Comparison of ENCODE assay signal across 27 mouse cellular contexts in the genomic region with DNA sequence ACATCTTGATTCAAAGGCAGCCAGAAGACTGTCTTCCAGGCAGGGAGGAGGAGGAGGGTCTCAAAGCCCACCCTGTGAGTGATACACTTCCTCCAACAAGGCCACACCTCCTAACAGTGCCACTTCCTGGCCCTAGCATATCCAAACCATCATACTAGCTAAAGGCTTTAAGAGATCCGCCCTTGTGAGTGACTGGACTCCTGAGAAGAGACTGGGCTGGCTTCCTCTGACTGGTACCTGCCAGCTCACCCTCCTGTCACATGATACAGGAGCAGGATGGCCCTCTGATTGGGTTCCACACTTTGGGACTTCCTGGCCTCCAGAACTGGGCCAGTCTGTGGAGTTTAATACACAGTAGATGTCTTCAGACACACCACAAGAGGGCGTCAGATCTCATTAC. TPM values are rescaled to one million over a fixed set of nuclear protein-coding genes. Genes with fewer than 3 reads are reported as not detected.
DNase-seq lines count a peak whose midpoint lies in the region; ATAC-seq and TF ChIP-seq lines count a peak whose summit lies in the region.
"Had no signal": no experiment of that assay in that cellular context is flagged by ENCODE, and none has a peak within 500 bp of the region (broad histone marks: within the 10 kb centered on the region; RNA-seq: fewer than 3 reads in every experiment).

No protein-coding gene starts in this region.

- no peaks in the 10 kb centered on the region for H3K79me2 ChIP-seq in heart, adult 2 months (replicated peaks; ENCODE audit: control insufficient read depth, insufficient read depth, low read length)
- no peaks in the 10 kb centered on the region; the same call in 1 of the 2 replicates for H3K79me2 ChIP-seq in CH12.LX (replicated peaks; ENCODE audit: control insufficient read depth, extremely low read depth, insufficient read depth, poor library complexity, severe bottlenecking)

- intact Hi-C loops in heart, adult 2 months (cut with DNase I) = no loop called here
- intact Hi-C loops in heart, postnatal 10 days (cut with DNase I) = no loop called here

- no peak for TF ChIP-seq EP300 in heart, adult 2 months (IDR thresholded peaks at IDR 0.05; ENCODE audit: insufficient read depth, low read depth, low read length)
- TF ChIP-seq EP300 in lung, postnatal 0 days (IDR thresholded peaks at IDR 0.05) = no peak
- no peak for TF ChIP-seq EP300 in CH12.LX (IDR thresholded peaks at IDR 0.05; ENCODE audit: low read length)

- H3K4me1 ChIP-seq in heart, adult 2 months (ENCODE audit: control insufficient read depth, insufficient read depth, low read length) = peaks cover 50% of the 10 kb centered on the region
- H3K4me1 ChIP-seq in lung, postnatal 0 days (ENCODE audit: insufficient read depth, low read depth, low read length) = peaks cover 10% of the 10 kb centered on the region; the same call in 1 of the 2 replicates
- peaks cover 50 to 89% of the 10 kb centered on the region in 2 experiments for H3K4me1 ChIP-seq in CH12.LX (ENCODE audit: control insufficient read depth in 1 of 2, insufficient read depth in 2 of 2)

- peak; percentile 29 for TF ChIP-seq CTCF in heart, adult 2 months (IDR thresholded peaks at IDR 0.05)
- 0 out of 2 replicates have a peak, but pooled peaks have one; percentile 17 for TF ChIP-seq CTCF in lung, postnatal 0 days (IDR thresholded peaks at IDR 0.05)
- peak in 1 of 2 experiments; percentile 28; a peak in 2 of 4 replicates for TF ChIP-seq CTCF in CH12.LX (conservative IDR thresholded peaks at IDR 0.05 in 1 of 2, IDR thresholded peaks at IDR 0.05 in 1 of 2; ENCODE audit: low read depth in 2 of 2, low read length in 2 of 2)

- no peaks in the 10 kb centered on the region for H3K27me3 ChIP-seq in heart, adult 2 months (ENCODE audit: control insufficient read depth, insufficient read depth, low read length)
- no peaks in the 10 kb centered on the region for H3K27me3 ChIP-seq in lung, postnatal 0 days (replicated peaks; ENCODE audit: insufficient read depth, low read length)
- H3K27me3 ChIP-seq in CH12.LX (replicated peaks) = no peaks in the 10 kb centered on the region
- H3K27me3 ChIP-seq: heart, embryonic 13.5 days; limb, embryonic 13.5 days; liver, embryonic 12.5 days; neural tube, embryonic 12.5 days had no signal

- no peak overlapping the region for H3K4me2 ChIP-seq in lung, postnatal 0 days (replicated peaks; ENCODE audit: low read depth, low read length)
- H3K4me2 ChIP-seq in CH12.LX (ENCODE audit: insufficient read depth, low read depth, poor library complexity, severe bottlenecking) = no peak overlapping the region
- H3K4me2 ChIP-seq: heart, embryonic 13.5 days; limb, embryonic 13.5 days; liver, embryonic 12.5 days; neural tube, embryonic 12.5 days had no signal

- no peaks in the 10 kb centered on the region for H3K36me3 ChIP-seq in heart, adult 2 months (ENCODE audit: control insufficient read depth, insufficient read depth, low read length)
- no peaks in the 10 kb centered on the region for H3K36me3 ChIP-seq in lung, postnatal 0 days (ENCODE audit: insufficient read depth, low read length)
- peaks cover 0 to 46% of the 10 kb centered on the region in 2 experiments for H3K36me3 ChIP-seq in CH12.LX (replicated peaks in 1 of 2; ENCODE audit: control insufficient read depth in 1 of 2, insufficient read depth in 1 of 2, low read length in 1 of 2)
- H3K36me3 ChIP-seq: hindbrain, embryonic 10.5 days; limb, embryonic 13.5 days; neural tube, embryonic 12.5 days had no signal

- no peak overlapping the region for H3K9ac ChIP-seq in heart, adult 2 months (ENCODE audit: low read depth, low read length)
- H3K9ac ChIP-seq in lung, postnatal 0 days (replicated peaks; ENCODE audit: low read depth) = no peak overlapping the region
- H3K9ac ChIP-seq in CH12.LX (ENCODE audit: insufficient read depth, low read depth) = no peak overlapping the region
- H3K9ac ChIP-seq: heart, embryonic 13.5 days; limb, embryonic 13.5 days; liver, embryonic 12.5 days; neural tube, embryonic 12.5 days had no signal

- WGBS in heart, adult 2 months = 75% methylated on average over 2 of the region's 2 CpGs
- WGBS in lung, postnatal 0 days = 51% methylated on average over 2 of the region's 2 CpGs

- no peaks in the 10 kb centered on the region for H3K9me3 ChIP-seq in lung, postnatal 0 days (ENCODE audit: low read length)
- H3K9me3 ChIP-seq in CH12.LX (replicated peaks; ENCODE audit: low read length) = no peaks in the 10 kb centered on the region
- H3K9me3 ChIP-seq: heart, embryonic 13.5 days; hindbrain, embryonic 10.5 days; limb, embryonic 13.5 days; liver, embryonic 12.5 days; neural tube, embryonic 12.5 days had no signal

- no peak for TF ChIP-seq RAD21 in CH12.LX (IDR thresholded peaks at IDR 0.05; ENCODE audit: low read depth, low read length)

- H3K27ac ChIP-seq in heart, adult 2 months = peak overlapping the region; percentile 26
- no peak overlapping the region for H3K27ac ChIP-seq in lung, postnatal 0 days (ENCODE audit: low read length)
- H3K27ac ChIP-seq in CH12.LX (ENCODE audit: insufficient read depth, low read depth) = no peak overlapping the region
- H3K27ac ChIP-seq: heart, embryonic 13.5 days; hindbrain, embryonic 10.5 days; limb, embryonic 13.5 days; liver, embryonic 12.5 days; neural tube, embryonic 12.5 days had no signal

- no peak for DNase-seq in heart, adult 2 months
- no peak for DNase-seq in heart, postnatal 10 days
- DNase-seq in lung, postnatal 0 days (ENCODE audit: low spot score) = no peak
- DNase-seq in lung, postnatal 4 days = no peak
- DNase-seq in CH12.LX (ENCODE audit: extremely low read depth) = no peak
- no peak for DNase-seq in spleen, postnatal 10 days (ENCODE audit: low spot score in 2 of 2)
- no peak for DNase-seq in right cerebral cortex, postnatal 4 days
- DNase-seq: adrenal gland, postnatal 36 days; B cell, adult 2 months; cerebellum, adult 2 months; cerebellum, postnatal 14 days; heart, postnatal 14 days; kidney, postnatal 25 days; lung, adult 18-20 months; lung, postnatal 10 days; right cerebral cortex, adult 18-20 months; thymus, postnatal 4 days had no signal

- dilution Hi-C loops in CH12.LX (cut with MboI; ENCODE audit: extremely low pct_ligation_motif_present, extremely low pct_unique_long_range_greater_than_20kb, low sequenced_read_pairs) = no loop called here

- no peak; the same call in 1 of the 2 replicates for ATAC-seq in lung, postnatal 0 days
- ATAC-seq: hindbrain, embryonic 16.5 days; intestine, postnatal 0 days; liver, embryonic 12.5 days; midbrain, embryonic 16.5 days had no signal

- in situ Hi-C loops in CH12.LX (cut with MboI; ENCODE audit: low pct_ligation_motif_present, low pct_unique_long_range_greater_than_20kb, low sequenced_read_pairs) = no loop called here

- H3K4me3 ChIP-seq in heart, adult 2 months = no peak overlapping the region
- no peak overlapping the region for H3K4me3 ChIP-seq in lung, postnatal 0 days (ENCODE audit: low read depth, low read length)
- H3K4me3 ChIP-seq in CH12.LX (replicated peaks in 1 of 3; ENCODE audit: low read depth in 2 of 3, low read length in 2 of 3, poor library complexity in 1 of 3) = no peak overlapping the region
- H3K4me3 ChIP-seq: erythroblast, embryonic 14.5 days; heart, embryonic 13.5 days; hindbrain, embryonic 10.5 days; limb, embryonic 13.5 days; liver, embryonic 12.5 days; myocyte; neural tube, embryonic 12.5 days had no signal

- TF ChIP-seq POLR2A in heart, adult 2 months (IDR thresholded peaks at IDR 0.05; ENCODE audit: insufficient read depth, low read depth, low read length) = no peak
- no peak for TF ChIP-seq POLR2A in CH12.LX (IDR thresholded peaks at IDR 0.05; ENCODE audit: low read depth, low read length)

TF ChIP-seq in CH12.LX, 34 proteins besides CTCF, POLR2A, EP300 and RAD21:
- TF ChIP-seq TCF12 (IDR thresholded peaks at IDR 0.05; ENCODE audit: low read depth, low read length) (no peak), SMC3 (IDR thresholded peaks at IDR 0.05; ENCODE audit: low read depth, low read length) (peak; percentile 23; the same call in 1 of the 2 replicates), ZC3H11A (IDR thresholded peaks at IDR 0.05; ENCODE audit: low read depth, low read length) (no peak)

RNA-seq across cellular contexts. Expression of gene Mical3, which starts 58.2 kb away (rescaled TPM):
- 100 to 1,000 TPM; 114 to 127 TPM for total RNA-seq in heart, adult 2 months (2021)
- polyA plus RNA-seq in heart, adult 2 months (2012; rRNA removed) = 52.1 and 69.0 TPM in 2 replicates
- total RNA-seq in heart, postnatal 10 days (2021) = 100 to 1,000 TPM; 137 to 148 TPM
- polyA plus RNA-seq in lung, postnatal 0 days (2015; fragmentation: Nextera tagmentation; extraction: Ambion mirVana) = 12.6 and 12.8 TPM in 2 replicates
- 22.1 and 26.8 TPM in 2 replicates for total RNA-seq in CH12.LX (2012; rRNA removed)
- 7.9 and 10.2 TPM in 2 replicates for total RNA-seq in CH12.LX (2014; rRNA removed)
- 56.3 and 61.3 TPM in 2 replicates for polyA plus RNA-seq in CH12.LX (2012; ENCODE audit: insufficient read length, low read depth)

Comparison
In these comparisons a context has a peak if more than half of its experiments do, and no peak if none do; other contexts are left out.
1. RNA of gene Mical3, which starts 58.2 kb away (total RNA-seq): 137 to 148 TPM in heart, postnatal 10 days and 114 to 127 TPM in heart, adult 2 months; 7.9 to 26.8 TPM in CH12.LX; every median in the first group is over 4 times any median in the second.